Mouse (Mus musculus): ENCODE measurements around the gene Mms19.

- TF ChIP-seq POLR2A (IDR thresholded peaks at IDR 0.05; ENCODE audit: borderline replicate concordance, extremely low read depth, low read depth, low read length) (no peak), CTCF (IDR thresholded peaks at IDR 0.05; ENCODE audit: insufficient read depth, low read length) (no peak)
These were observed 42.4 kb downstream of the Mms19 start for GRCm38 (mm10) chr19:41938539-41938938.

Data from lung, adult 2 months (tissue).